Mouse (Mus musculus): ENCODE measurements around the gene Pcsk2.

The Pcsk2 gene

GRCm38 (mm10) chr2:143840895-143841294 lies 294.9 kb downstream of the Pcsk2 start:
- no peak for DNase-seq

GRCm38 (mm10) chr2:143841536-143841935 lies 295.6 kb downstream of the Pcsk2 start:
- no peak for DNase-seq

- DNase-seq = no peak
Measured at GRCm38 (mm10) chr2:143844779-143845178, 298.8 kb downstream of the Pcsk2 start.

GRCm38 (mm10) chr2:143846799-143847198 lies 300.8 kb downstream of the Pcsk2 start:
- peak; percentile 64 to 73 for DNase-seq

- no peak for DNase-seq
Measured at GRCm38 (mm10) chr2:143847291-143847690, 301.3 kb downstream of the Pcsk2 start.

- DNase-seq = no peak
Measured at GRCm38 (mm10) chr2:143851354-143852221, 305.6 kb downstream of the Pcsk2 start.

GRCm38 (mm10) chr2:143852295-143853275 lies 306.6 kb downstream of the Pcsk2 start:
- DNase-seq = no peak

- no peak for DNase-seq
Measured at GRCm38 (mm10) chr2:143853447-143853846, 307.5 kb downstream of the Pcsk2 start.

- no peak for DNase-seq
Measured at GRCm38 (mm10) chr2:143859166-143859565, 313.2 kb downstream of the Pcsk2 start.

- DNase-seq = peak in 1 of 2 experiments; percentile 13
Measured at GRCm38 (mm10) chr2:143862484-143863231, 316.7 kb downstream of the Pcsk2 start, which contains the start of gene Bfsp1. Bfsp1 (minus strand) TSS chr2:143863173.

- no peak for DNase-seq
Measured at GRCm38 (mm10) chr2:143864600-143864999, 318.6 kb downstream of the Pcsk2 start.
